Mouse (Mus musculus): ENCODE results near the gene Bpifb3.

GRCm38 (mm10) chr2:153906626-153907025 is 11.4 kb upstream of the Bpifb3 start:
- TF ChIP-seq CTCF (conservative IDR thresholded peaks at IDR 0.05; ENCODE audit: low read length) (no peak), NANOG (IDR thresholded peaks at IDR 0.05; ENCODE audit: borderline replicate concordance, low read length) (no peak), POU5F1 (IDR thresholded peaks at IDR 0.05; ENCODE audit: borderline replicate concordance, low read length) (no peak)

Measured in E14TG2a.4 (cell line).